Mouse (Mus musculus) CD8-positive naive resting alpha-beta T cell, adult 2 months (primary cell): Measurements from ENCODE around the gene Tcf12.

Source experiments
- DNase-seq, 2 experiments: peaks; one replicate each; pipeline ENCODE4 v3.0.0; 2022; ENCODE audit warnings: low read depth in 2 of 2, low spot score in 2 of 2

Gene Tcf12

DNA sequence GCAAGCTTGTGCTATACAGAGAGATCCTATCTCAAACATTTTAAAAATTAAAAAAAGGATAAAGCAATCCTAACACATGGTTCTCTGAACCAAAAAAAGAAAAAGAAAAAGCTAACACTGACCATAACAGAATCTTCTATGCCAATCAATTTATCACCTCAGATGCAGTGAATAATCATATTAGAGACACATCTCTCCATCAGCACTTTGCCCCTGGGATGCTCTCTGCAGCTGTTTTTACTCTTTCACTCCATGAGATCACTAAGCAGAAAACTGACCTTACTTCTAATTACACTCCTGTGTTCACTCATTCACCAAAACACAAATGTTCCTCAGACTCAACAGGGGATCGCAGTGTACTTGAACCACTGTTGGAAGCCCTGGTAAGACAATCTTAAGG, 128.8 kb downstream of the Tcf12 start:
- no peak for DNase-seq

DNA sequence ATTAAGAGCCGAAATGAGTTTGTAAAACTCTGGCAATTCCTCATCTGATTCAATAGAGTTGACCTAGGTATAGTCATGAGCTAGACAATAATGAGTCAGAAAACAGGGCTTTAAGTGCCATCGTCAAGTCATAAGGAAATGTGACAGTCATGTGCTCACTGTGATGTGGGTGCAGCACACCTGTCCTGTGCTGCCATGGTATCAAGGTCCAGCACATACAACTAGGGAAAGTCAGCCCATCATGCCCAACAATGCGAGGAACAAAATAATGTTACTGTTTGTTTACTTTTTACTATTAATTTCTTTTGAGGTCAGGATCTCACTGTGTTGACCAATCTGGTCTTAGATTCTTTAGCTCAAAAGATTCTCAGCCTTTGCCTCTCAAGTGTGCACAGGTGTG, 130.6 kb downstream of the Tcf12 start:
- DNase-seq = no peak

DNA sequence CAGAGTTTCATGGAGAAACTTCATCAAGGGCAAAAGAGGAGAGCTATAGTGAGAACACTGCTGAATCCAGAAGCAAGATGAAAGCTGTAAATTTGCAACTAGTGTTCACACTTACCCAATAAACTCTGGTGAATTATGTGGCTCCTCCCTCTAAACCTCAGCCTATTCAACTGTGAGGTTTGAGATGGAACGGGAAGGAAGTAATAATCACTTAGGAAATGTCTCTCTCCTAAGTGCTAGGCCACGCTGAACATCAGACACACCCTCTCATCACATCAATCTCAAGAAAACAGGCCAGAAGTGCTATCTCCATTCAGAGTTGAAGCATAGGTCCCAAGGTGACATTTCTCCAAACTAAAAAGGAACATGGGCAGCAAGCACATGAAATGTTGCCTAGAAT, 131.1 kb downstream of the Tcf12 start:
- DNase-seq = no peak

DNA sequence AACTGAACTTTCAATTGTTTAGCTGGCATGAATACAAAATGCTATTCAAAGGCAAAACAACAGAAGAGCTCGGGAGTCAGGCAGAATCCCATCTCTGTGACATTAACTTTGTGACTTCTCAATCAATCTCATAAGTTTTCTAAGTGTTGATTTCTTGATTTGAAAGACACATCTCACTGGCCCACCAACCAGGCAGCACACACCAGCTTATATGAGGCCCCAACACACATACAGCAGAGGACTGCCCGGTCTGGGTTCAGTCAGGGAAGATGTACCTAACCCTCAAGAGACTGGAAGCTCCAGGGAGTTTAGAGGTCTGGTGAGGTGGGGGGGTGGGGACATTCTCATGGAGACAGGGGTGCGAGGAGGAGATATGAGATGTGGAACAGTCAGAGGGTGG, 132.8 kb downstream of the Tcf12 start:
- no peak for DNase-seq

DNA sequence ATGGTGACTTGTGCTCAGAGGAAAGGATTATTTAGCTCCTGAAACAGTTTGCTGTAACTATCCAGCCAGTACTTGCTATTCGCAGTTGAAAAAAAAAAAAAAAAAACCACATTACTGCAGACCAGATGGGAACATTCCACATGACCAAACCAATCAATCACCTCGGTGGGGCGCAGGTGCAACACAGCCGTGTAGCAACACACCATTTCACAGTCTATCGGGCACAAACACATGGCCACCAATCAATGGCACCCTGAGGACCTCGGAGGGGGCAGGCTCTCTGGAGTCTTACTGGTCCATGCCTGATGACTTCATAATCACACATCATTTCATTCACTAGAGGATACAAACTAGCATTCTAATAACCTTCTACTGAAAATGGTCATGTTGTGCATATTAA, 135.6 kb downstream of the Tcf12 start:
- no peak for DNase-seq

DNA sequence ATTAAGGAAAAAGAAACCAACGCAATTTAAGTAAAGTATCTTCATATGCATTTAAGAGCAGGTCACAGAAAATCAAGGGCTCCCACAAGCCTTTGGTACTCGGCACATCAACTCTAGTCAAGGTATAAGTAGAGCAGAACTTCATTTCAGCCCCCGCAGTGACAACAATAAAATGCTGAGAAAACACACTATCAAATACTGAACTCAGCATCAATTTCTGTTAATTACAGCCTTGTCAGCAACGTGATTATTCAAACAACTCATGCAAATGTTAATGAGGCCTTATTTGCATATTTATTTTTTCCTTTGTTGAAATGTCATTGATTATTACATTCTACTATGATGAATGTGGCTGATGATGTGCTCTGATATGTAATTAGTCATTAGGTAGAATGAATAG, 136.5 kb downstream of the Tcf12 start:
- DNase-seq = no peak

DNA sequence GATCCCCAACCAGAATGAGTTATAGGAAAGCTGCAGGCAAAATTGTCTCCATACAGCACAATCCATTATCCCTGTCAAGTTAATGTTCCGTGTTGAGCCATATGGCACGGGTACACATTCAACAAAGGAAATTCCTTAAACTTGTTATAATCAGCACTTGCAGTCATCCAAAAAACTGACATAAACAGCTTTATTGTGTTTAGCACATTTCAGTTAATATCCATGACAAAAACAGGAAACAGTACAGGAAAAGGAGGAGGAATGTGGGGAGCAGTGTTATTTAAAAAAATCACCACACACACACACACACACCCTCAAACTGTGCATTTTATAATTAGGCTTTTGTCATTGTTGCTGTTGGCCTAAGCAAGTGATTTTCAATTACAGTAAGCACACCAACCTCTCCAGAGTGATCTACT, 137.1 kb downstream of the Tcf12 start:
- DNase-seq = no peak

DNA sequence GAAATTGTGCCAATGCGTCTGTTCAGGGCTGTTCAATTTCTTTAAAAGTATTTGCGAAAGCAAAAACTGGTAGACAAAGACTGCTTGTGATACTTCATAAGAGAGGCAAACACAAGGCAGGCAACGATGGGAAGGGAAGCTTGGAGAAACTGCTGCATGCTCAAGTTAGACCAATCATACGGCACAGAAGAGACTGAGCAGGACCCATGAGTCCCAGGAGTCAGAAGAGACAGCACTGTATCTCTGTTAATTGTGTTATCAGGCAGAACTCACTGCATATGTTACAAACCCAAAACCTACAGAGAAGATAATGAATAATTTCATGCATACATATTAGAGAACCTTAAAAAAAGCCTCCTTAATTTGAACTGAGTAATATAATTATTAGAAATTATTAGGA, 147.6 kb downstream of the Tcf12 start:
- DNase-seq = no peak

DNA sequence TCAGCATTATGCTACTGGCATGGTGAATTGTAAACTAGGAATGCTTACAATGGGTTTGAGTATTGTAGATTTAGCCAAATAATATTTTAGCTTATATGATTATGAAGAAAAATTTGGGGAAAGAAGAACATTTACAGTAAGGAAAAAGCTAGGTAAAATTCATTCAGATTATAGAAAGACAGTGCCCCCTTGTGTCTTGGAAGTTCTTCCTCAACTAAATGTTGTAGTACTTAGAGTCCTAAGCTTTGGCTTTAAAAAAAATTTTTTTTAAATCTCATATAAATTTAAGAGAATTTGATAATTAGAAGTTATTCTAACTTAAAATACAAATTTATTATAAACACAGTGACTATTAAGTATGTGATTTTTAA, 151.7 kb downstream of the Tcf12 start:
- no peak for DNase-seq

DNA sequence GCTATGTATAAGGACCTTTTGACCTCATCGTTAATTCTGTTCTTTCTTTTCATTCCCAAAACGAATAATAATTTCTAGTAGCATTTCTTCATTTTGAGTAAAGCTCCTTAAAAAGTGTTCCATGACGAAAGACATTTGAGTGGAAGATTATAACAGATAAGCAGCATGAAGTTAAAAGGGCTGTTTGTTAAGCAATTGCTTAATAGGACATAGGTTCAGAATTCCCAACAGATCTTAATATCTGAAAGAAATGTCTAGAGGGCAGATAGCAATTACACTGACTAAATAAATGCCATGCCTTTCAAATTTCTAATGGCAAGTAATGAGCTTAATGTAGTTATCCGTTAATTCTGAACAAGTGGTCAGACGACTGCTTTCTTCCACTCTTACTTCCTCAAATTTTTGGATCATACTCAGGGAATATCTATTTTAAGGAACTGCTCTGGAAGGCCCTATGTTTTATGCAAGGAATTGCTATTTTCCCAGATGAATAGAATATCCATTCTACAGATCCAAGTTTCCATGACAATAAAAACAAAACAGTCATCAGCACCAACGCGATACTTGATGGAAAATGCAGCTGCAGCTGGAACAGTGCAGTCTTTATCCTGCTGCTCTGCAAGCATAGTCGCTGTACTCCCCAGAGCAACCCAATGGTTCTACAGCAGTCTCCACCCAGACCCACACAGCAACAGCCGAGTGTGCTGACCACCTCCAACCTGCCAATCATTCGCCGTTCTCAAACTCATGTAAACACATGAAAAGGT, 152.2 kb downstream of the Tcf12 start:
- DNase-seq = no peak

DNA sequence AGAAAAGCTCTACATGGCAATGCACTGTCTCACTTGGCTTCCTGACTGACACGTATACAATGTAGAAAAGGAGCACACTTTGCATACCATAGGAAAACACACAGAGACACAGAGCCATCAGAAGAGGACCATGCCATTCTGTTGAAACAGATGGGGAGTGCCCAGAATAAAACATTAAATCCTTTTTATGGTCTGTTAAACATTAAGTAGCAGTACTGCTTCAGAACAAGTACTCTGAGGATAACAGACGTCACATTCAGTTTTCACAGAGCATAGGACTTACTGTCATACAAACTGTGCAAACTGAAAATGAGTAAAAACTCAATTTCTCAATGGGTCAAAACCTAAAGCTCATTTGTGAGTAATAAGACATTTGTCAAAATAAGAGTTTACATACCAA, 158.5 kb downstream of the Tcf12 start:
- DNase-seq = no peak

DNA sequence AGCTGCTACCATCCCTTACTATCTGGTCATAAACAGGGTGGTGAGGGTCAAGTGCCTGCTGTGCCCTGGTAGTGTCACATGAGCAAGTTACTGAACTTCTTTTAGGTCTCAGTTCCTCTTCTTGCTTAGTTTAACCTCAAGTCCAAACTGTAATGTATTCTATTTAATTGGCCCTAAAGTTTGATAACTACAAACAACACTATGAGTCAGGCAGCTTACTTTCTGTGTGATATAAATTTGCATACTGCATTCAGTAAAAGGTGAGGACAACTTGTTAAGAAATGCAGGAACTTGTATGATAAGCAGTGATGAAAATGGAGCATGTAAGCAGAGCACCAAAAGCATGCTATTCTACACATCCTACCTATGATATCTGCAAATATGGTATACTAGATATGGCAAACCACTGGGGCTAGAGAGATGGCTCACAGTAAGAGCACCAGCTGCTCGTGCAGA, 159.0 kb downstream of the Tcf12 start:
- no peak for DNase-seq

DNA sequence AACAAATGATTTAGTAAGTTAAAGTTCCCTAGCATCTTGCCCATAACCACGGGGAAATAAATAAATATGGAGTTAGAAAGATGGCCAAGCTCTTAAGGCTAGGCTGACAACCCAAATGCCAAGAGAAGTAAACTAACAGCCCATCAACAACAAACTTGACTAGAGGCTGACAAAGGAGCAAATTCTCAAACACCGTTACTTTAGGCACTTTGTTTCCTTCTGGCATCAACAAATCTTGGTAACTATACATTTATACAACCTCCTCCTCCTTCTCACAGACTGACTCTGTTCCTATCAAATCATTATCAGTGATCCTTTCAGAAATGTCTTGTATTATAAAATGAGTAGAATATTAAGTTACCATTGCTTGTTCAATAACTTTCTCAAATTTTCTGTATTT, 159.7 kb downstream of the Tcf12 start:
- no peak for DNase-seq

DNA sequence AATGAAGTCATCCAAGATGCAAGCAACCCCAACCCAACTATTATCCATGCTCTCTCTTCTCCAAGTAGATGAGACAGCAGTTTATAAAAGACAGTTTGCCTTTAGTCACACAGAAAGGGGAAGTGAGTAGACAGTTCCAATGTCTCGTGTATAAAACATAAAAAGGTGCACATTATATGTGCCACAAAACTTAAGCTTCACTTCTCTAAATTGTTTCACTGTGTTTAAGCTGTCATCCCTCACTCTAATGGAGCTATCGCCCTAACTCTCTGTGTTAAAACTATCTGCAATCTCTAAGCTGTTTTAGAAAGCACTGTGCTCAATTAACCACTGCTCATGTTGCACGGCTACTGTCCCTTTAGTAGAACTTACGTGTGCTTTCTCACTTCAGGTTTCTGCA, 160.3 kb downstream of the Tcf12 start:
- no peak for DNase-seq

DNA sequence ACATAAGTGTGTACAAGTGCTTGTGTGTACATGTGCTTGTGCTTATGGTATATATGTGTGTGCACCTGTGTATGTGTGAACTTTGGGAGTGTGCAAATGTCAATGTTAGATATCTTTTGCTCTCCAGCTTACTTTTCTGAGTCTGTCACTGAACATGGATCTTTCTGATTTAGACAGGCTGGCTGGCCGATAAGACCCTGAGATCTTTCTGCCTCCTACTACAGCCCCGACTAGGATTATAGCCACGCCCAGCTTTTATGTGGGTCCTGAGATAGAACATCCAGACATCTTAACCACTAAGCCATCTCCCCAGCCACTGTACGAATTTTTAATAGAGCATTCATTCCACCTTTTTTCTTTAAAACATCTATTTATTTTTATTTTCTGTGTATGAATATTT, 166.9 kb downstream of the Tcf12 start:
- no peak for DNase-seq

DNA sequence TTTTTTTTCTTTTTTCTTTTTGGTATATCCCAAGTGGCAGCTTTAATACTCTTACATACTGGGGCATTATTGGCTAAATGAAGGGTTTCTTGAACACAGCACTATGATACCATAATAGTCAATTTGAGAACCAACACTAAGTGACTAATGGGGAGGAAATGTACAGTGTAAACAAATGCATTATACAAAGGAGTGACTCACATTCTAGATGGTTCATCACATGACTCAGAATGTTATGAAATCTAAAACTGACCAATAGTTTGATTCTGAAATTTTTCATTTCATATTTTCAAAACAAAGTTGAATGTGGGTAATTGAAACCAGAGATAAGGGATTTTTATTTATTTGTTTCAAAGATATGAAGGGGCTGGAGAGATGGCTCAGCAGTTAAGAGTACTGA, 169.2 kb downstream of the Tcf12 start:
- DNase-seq = no peak

DNA sequence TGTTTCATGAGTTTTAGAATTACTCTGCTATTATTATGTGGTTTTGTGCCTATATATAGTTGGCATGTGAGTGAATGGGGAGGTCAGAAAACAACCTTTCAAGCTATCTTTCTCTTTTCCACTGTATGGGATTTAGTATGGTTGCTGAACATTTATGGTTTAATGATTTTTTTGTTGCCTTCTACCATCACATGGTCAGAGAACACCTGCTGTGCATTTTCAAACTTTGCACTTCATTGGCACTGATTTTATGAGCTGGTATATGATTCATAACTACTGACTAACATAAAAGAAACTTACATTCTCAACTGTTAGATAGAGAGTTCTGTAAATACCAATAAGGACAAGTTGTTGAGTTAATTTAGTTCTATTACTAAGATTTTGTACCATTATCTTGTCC, 171.7 kb downstream of the Tcf12 start:
- no peak for DNase-seq

DNA sequence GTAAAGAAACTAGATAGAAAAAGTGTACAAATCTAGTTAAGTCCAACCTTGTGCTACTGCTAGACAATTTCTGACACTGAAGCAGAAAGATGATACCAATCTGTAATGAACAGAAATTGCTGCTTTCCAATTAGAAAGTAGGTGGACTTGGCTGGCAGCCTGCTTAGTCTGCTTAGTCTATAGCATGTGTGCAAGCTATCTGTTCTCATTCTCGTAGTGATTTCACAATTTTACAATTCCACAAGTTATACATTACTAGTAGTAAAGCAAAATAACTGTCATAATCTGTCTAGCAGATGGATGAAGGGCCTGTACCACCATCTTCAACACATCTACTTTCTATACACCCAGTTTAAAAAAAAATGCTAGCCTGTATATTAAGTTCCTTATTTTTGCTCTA, 175.5 kb downstream of the Tcf12 start:
- DNase-seq = no peak

DNA sequence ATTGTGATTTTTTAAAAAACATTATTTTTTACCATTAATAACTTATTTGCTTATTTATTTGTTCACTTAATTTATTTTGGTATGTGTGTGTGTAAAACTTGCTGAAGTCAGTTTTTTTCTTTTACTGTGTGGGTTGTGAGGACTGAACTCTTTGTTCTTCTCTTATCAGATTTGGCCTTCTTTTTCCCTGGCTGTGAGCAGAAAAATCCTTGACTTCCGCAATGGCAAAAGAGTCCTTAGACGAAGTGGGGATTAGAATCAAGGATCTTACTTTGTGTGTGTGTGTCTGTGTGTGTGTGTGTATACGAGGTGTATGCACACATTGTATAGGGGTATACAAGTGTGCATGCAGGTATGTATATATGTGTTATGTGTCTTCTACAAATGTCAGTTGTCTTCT, 176.8 kb downstream of the Tcf12 start:
- DNase-seq = no peak

DNA sequence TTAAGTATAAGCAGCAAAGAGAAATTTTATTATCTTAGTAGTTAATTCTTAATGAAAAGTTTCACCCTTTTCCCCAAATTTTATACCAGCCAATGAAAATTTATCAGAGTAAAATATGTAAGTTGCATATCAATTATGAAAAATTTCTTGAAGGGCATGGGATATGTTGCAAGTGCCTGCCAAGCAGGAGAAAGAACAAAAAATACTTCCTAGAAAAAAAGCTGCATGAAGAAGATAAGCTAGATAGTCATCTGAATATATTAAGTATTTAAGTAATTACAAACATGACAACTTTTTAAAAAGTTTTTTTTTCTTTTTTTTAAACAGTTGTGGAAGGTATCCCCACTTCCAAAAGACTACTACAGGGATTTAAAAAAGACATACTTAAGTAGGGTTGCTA, 179.7 kb downstream of the Tcf12 start:
- no peak for DNase-seq

DNA sequence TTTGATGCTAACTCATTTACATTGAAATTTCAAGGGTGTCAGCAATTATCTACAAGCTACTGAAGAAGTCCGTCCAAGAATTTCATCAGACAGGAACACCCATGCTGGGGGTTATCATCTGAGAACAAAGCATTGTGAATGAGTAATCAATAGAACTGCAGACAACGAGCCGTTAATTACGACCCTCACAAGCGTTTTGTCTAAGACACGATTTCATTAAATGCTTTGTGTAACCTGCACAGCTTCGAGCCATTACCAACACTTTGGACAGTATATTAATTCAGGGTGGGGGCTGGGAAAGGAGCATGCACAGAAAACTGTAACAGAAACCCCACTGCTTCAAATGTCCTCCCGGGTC, 180.3 kb downstream of the Tcf12 start:
- no peak for DNase-seq

DNA sequence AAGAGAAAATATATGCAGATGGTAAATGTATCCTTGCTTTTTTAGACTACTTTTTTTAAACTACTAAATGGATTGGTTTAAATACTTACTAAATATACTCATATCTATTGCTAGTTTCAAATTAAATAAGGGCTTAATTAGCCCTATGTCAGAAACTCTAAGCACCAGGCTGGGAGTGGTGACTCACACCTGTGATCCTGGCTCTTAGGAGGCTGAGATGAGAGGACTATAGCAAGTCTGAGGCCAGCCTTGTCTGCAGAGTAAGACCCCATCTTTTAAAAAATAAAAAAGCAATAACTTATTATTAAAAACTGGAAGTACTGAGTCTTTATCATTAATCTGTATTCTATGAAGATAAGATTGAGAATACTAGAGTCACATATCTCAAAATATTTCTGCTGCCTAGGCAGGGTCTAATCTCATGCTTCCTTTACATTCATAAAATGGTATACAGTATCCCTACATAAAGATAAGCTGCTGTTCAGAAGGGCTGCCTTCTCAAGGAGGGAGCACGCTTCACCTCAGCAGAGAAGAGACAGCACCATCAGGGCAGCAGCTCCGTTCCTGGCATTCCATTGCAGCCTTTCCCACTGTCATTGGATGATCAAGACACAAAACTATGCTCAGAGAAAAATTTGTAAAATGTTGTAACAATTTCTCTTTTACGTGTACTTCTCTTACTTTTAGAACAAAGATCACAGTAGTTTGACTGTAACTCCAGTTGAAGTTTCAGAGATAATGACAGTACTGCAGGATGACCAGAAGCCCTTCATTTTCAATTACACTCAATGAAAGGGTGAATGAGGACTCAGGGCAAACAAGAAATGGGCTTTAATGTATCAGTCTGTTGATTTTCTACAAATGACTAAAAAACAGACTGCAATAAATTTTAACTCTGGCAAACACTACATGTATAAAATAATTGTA, 181.0 kb downstream of the Tcf12 start:
- no peak for DNase-seq

DNA sequence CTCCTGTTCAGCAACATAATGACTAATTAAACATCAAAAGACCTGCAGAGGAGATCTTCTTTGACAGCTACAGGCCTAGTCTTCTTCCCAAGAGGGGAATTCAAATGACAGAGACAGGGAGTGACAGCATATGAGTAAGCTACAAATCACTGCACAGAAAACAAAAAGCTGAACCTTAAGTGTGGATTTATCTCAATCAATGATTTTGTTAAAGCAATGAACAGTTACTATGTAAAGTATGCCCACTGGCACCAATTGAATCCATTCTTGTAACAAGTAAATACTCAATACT, 195.1 kb downstream of the Tcf12 start:
- DNase-seq = no peak
